Mouse (Mus musculus) olfactory bulb, adult 2 months (tissue): ENCODE results near the gene Olfr1224-ps1. TPM values are rescaled to one million over a fixed set of nuclear protein-coding genes. Genes with fewer than 3 reads are reported as not detected.
"Not testable (repeated sequence)": the region's sequence is repeated elsewhere in the genome, so short reads cannot be mapped to it uniquely, and the experiment has no call there.

Experiments
- H3K27ac ChIP-seq: fragments of 200-500 bp; 2 replicates; pipeline ENCODE4 v1.5.1; 2012; ENCODE audit warnings: low read depth, low read length; ENCODE audit not compliant: insufficient read depth
- H3K4me1 ChIP-seq: fragments of 200-500 bp; 2 replicates; pipeline ENCODE4 v1.6.1; 2012; ENCODE audit warnings: low read length; ENCODE audit not compliant: control insufficient read depth, insufficient read depth
- H3K4me3 ChIP-seq: fragments of 200-500 bp; 2 replicates; pipeline ENCODE4 v1.5.1; 2012; ENCODE audit warnings: mild to moderate bottlenecking, low read depth, low read length, moderate library complexity; ENCODE audit not compliant: insufficient read depth
- CTCF ChIP-seq: fragments of 200-500 bp; IDR thresholded peaks from 2 replicates; pipeline ENCODE4 v1.5.1; 2012; ENCODE audit warnings: low read depth, mild to moderate bottlenecking, low read length, moderate library complexity; ENCODE audit not compliant: insufficient read depth
- POLR2A ChIP-seq: fragments of 200-500 bp; IDR thresholded peaks from 2 replicates; pipeline ENCODE4 v1.6.1; 2012; ENCODE audit warnings: mild to moderate bottlenecking, low read depth, low read length, moderate library complexity; ENCODE audit not compliant: insufficient read depth
- WGBS: fragments of 180-500 bp; shearing (Covaris S2); methylation state at CpG from one replicate; pipeline ENCODE4 v1.1.7; 2018; 5-methylcytosine and 5-hydroxymethylcytosine counted together
- polyA plus RNA-seq: library from polyadenylated mRNA; stranded (reverse); fragments of >200 nt; gene quantifications from 2 replicates; pipeline ENCODE4 v1.2.4, GENCODE M21; 2012; ENCODE audit warnings: low replicate concordance; ENCODE audit not compliant: missing spikeins, insufficient read depth, insufficient read length

Olfr1224-ps1 gene
- not detected in 2 replicates for polyA plus RNA-seq

DNA sequence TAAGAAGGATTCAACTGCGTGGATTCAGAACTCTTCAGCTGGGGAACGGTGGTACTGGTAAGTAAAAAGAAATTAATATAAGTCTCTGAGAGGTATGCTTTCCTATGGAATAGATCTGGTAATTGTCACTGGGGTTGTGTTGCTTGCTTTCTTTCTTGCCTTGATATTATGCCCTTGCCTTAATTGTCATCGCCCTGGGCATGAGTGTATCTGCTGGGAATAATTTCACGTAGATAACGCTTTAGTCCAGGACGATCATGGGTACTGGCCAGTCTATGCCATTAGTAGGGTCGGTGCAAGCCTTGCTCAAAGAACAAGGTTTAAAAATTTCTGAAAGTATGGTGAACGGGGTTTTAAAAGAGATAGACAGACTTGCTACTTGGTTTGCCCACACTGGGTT lies at the start of gene Olfr1224-ps1:
Gene Olfr1224-ps1, minus strand, starts transcription at position 101 of the 400 bp plus-strand sequence.
- H3K4me1 ChIP-seq, H3K4me3 ChIP-seq: not testable (repeated sequence)
- 94% methylated on average over 8 of the region's 8 CpGs for WGBS

DNA sequence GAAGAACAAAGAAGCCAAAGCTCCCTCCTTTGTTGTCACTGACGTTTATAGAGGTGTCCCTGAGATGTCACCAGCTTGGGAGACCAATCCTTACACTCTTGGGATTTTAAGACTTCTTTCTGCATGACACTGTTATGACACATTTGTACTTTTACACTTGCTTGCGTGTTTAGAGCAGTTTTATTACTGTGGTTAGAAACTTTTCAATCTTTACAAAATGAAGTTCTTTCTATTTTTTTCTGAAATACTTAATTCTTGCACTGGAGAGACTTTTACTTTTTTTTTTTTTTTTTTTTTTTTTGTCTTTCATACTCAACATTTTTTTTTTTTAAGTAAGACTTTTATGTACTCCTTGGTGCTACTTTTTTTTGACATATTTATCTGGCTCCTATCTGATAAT lies 36.1 kb upstream of the Olfr1224-ps1 start, which contains the start of gene Olfr1226:
Gene Olfr1226, minus strand, starts transcription at position 101 of the 400 bp plus-strand sequence.
- WGBS: 60% methylated on average over 2 of the region's 2 CpGs
- TF ChIP-seq POLR2A: no peak
- TF ChIP-seq CTCF: no peak
- Histone ChIP-seq H3K27ac (no peak within 1 kb of the TSS), H3K4me1 (no peaks in the 10 kb centered on the region), H3K4me3 (no peak within 1 kb of the TSS)

More for the DNA sequence above, at the start of gene Olfr1224-ps1:
- not testable (repeated sequence) for H3K27ac ChIP-seq

DNA sequence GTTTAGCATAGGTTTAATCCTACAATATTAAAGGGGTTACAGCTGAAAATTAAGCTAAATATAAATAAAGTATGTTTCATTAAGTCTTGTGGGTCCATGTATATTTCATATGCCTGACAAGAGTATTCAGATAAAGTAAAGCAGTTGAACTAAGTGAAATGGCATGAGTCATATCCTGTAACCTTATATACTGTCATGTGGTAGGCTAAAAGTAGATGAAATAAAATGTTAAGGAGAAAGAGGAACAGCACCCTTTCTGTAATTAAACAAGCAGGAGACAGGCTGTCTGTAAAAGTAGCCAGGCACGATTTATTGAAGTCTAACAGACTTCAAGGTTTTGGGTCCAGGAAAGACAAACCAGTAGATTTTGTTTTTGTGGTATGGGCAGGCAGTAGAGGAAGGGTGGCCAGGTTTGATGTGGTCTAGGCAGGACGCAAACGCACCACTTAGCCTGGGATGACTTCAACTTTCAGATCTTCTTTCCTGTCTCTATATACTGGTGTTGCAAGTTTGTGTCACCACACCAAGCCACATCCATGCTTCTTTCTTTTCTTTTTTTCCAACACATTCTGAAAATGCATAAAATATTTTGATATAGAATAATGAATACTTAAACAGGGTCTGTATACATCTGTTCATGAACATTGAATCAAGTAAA lies 32.6 kb upstream of the Olfr1224-ps1 start:
- TF ChIP-seq POLR2A: no peak
- TF ChIP-seq CTCF: no peak
- Histone ChIP-seq H3K4me3 (no peak overlapping the region), H3K27ac (no peak overlapping the region), H3K4me1 (no peaks in the 10 kb centered on the region)
- WGBS: 92% methylated on average over 3 of the region's 3 CpGs

DNA sequence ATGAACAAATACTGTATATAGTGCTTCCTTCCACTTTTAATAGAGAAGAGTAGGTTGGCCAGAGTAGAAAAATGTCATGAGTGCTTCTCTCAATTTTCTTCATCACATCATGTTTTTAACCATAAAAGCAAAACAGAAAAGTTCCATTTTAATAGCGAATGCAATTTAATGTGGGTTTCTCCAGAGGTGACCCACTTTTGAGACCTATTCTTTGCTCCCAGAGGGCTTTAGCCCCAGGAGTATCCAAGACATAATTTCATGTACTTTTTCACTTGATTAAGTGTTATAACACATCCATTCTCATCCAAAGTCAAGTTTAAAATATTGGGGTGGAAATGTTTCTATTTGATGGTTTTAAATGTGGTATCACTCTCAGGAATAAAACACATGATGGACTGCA lies 10.7 kb upstream of the Olfr1224-ps1 start, which contains the start of gene Olfr1225:
Gene Olfr1225, minus strand, starts transcription at position 101 of the 400 bp plus-strand sequence.
- H3K4me1 ChIP-seq: no peaks in the 10 kb centered on the region
- H3K27ac ChIP-seq: no peak within 1 kb of the TSS
- H3K4me3 ChIP-seq: no peak within 1 kb of the TSS
- 86% methylated on average over 1 of the region's 1 CpGs for WGBS
- TF ChIP-seq POLR2A (no peak), CTCF (no peak)

DNA sequence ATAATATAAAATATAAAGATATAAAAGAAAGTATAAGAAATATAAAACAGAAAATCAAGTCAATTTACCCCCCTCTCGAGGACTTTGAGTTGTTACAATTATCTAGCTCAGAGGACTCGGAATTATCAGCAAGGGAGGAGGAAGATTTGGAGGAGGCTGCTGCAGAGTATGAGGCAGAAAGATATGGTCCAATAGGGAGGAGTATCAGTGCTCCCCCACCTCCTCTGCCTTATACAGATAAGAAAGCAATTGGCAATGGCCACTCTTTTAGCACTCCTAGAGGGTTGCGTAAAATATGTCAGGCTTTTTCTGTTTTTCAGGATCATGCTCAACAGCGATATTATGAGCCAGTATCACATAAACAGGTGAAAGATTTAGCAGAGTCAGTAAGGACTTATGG lies 820 bp upstream of the Olfr1224-ps1 start:
- 88% methylated on average over 4 of the region's 4 CpGs for WGBS
- H3K27ac ChIP-seq, H3K4me1 ChIP-seq, H3K4me3 ChIP-seq: not testable (repeated sequence)

DNA sequence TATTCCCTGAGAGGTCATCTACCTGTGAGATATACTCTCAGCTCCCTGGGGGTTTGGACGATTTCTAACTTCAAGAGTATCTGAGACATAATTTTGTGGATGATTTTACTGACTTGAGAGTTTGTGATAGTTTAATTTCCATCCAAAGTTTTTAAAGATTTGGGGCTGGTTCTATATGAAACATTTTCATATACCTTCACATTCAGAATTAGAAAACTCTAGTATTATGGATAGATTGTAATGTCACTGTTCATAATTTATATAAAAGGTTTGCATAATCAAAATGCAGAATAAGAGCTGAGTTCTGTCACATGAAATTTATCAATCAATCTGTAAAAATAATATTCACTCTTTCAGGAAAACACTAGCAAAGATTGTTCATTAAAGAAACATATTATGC lies 12.4 kb downstream of the Olfr1224-ps1 start, which contains the start of gene Olfr1223:
Gene Olfr1223, minus strand, starts transcription at position 101 of the 400 bp plus-strand sequence.
- no peak within 1 kb of the TSS for H3K27ac ChIP-seq
- WGBS: 68% methylated on average over 1 of the region's 1 CpGs
- TF ChIP-seq POLR2A: no peak
- TF ChIP-seq CTCF: no peak
- no peak within 1 kb of the TSS for H3K4me3 ChIP-seq
- no peaks in the 10 kb centered on the region for H3K4me1 ChIP-seq

DNA sequence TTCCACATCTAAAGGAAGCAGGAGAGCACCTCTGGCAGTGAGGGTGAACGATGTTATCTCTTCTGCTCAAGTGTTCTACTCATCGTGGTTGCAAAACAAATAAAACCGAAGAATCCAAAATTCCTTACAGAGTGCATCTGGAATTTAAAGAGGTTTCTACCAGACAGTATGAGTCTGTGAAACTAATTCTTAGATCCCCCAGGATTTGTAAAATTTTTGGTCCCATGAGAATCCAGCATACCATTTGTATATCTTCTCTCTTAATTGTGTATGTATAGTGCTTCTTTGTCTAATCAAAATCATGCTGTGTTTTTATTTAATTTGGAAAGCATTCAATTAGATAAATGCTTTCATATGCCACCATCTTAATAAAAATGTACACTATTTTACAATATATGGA lies 30.9 kb downstream of the Olfr1224-ps1 start, which contains the start of gene Olfr1222:
Gene Olfr1222, minus strand, starts transcription at position 101 of the 400 bp plus-strand sequence.
- Histone ChIP-seq H3K4me3 (no peak within 1 kb of the TSS), H3K27ac (no peak within 1 kb of the TSS), H3K4me1 (no peaks in the 10 kb centered on the region)
- 88% methylated on average over 3 of the region's 3 CpGs for WGBS
- no peak for TF ChIP-seq POLR2A
- TF ChIP-seq CTCF: no peak

DNA sequence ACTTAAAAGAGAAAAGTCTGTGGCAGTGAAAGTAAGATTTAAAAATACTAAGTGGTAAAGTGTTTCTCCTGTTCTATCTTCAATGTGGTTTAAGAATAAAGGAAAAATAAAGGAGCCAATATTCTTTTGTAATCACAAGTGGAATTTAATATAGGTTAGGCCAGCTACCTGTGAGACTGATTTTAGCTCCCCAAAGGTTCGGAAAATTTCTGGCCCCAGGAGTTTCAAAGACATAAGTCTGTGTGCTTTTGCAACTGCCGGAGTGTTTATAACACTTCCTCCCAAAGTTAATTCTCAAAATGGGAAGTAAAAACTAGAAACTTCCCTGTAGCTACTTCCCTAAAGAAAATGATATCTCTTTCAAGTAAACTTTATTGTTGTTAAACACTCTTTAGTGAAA lies 46.7 kb downstream of the Olfr1224-ps1 start, which contains the start of gene Olfr1221:
Gene Olfr1221, minus strand, starts transcription at position 101 of the 400 bp plus-strand sequence.
- Histone ChIP-seq H3K27ac (no peak within 1 kb of the TSS), H3K4me1 (no peaks in the 10 kb centered on the region), H3K4me3 (no peak within 1 kb of the TSS)
- TF ChIP-seq CTCF: no peak
- TF ChIP-seq POLR2A: no peak
- 85% methylated on average over 2 of the region's 2 CpGs for WGBS

DNA sequence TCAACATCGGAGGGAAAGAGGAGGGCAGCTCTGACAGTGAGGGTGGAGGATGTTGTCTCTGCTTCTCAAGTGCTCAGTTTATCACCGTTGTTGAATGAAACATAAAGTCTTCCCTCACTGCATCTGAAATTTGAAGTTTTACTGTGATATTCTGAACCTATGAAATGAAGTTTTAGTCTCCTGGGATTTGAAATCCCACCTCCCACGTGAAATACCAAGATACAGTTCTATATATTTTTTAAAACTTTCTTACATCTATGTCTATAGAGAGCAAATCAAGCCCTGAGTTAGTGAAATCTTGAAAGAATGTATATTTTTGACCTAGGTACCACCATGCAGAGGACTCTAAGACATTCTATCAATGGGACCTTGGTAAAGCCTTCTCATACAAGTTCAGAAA lies 57.2 kb downstream of the Olfr1224-ps1 start, which contains the start of gene Olfr1220:
Gene Olfr1220, minus strand, starts transcription at position 101 of the 400 bp plus-strand sequence.
- no peak for TF ChIP-seq CTCF
- no peak for TF ChIP-seq POLR2A
- Histone ChIP-seq H3K27ac (no peak within 1 kb of the TSS), H3K4me1 (no peaks in the 10 kb centered on the region), H3K4me3 (no peak within 1 kb of the TSS)
- 78% methylated on average over 3 of the region's 3 CpGs for WGBS
